Mouse (Mus musculus): Measurements from ENCODE around the gene Arhgef25.
"Not testable (repeated sequence)": the region's sequence is repeated elsewhere in the genome, so short reads cannot be mapped to it uniquely, and the experiment has no call there.

Arhgef25 gene

DNA sequence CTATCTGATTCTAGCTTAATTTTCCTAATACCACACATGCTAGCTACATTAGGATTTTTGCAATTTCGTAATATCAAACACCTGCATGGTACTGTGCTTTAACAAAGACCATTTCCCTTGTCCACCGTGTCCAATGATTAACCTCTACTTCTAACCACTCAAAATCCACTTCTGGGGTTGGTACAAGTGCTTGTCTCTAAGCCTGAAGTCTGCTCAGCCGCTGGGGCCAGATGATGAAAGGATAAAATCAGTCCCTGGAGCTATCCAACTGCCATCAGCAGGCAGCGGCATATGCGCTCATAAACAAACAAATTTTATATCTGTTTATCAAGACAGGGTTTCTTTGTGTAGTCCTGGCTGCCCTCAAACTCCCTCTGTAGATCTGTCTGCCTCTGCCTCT, 14.7 kb upstream of the Arhgef25 start:
- no peak for DNase-seq (ENCODE audit: low read depth, low spot score)

DNA sequence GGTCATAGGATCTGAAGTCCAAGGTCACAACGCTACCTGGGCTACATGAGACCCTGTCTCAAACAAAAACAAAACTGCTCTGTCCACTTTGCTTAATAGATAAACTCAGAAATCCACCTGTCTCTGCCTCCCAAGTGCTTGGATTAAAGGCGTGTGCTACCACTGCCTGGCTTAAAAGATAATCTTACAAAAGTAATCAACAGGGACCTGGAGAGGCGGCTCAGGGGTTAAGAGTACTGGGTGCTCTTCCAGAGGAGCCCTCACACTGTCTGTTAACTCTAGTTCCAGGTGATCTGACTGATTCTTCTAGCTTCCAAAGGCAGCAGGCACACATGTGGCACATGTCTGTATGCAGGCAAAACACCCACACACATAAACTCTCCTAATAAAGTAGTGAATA, 13.2 kb upstream of the Arhgef25 start:
- DNase-seq (ENCODE audit: low read depth, low spot score) = no peak

DNA sequence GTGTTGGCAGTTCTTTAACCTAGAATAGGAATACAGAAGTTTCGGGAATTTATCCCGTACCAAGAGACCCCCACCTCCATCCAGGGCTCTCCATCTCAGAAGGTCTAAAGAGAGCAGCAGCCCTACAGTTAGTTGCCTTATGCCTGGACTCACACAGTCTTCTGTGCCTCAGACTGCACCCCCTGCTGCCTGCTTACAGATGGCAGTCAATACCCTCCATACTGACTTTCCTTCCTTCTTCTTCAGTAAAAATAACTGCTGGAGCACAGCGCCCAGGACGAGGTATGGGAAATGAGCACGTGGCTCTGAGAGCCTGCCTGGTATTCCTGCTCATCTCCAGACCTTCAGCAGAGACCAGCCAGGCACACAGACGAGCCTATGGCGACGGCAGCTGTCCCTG, 10.4 kb upstream of the Arhgef25 start:
- DNase-seq (ENCODE audit: low read depth, low spot score) = no peak

DNA sequence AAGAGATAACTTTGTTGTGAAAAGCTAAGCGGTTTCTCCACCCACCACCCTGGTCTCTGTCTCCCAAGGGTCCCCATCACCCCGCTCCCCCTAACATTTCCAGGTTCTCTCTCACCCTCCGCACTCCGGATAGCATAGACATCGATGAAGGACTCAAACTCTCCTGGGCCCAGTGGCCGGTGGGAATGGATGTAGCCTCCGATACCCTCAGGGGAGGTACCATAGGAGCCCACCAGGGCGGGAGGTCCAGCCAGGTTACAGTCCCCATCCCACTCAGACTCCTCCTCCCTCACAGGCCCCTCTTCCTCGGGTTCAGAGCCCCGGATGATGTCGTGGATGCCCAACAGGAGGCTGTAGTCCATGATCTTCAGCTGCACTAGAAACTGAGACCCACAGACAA, 9.6 kb upstream of the Arhgef25 start:
- DNase-seq (ENCODE audit: low read depth, low spot score) = no peak

DNA sequence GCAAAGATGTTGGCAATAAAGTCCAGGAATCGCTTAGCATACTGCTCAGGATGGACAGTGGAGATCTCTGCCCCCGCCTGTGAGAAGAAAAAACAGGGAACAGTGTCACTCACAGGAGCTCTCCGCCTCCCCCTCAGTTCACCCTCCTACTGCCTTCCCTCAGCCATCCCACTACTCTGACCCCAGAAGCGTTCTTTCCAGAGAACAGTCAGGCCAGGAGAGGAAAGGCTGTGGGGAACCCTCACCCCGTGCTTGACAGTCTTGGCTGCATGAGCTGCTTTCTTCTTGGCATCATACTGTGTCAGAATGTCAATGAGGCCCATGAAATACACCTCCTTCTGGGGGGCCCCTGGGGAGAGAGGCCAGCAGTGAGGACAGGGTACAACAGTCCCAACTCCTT, 9.2 kb upstream of the Arhgef25 start:
- no peak for DNase-seq (ENCODE audit: low read depth, low spot score)

DNA sequence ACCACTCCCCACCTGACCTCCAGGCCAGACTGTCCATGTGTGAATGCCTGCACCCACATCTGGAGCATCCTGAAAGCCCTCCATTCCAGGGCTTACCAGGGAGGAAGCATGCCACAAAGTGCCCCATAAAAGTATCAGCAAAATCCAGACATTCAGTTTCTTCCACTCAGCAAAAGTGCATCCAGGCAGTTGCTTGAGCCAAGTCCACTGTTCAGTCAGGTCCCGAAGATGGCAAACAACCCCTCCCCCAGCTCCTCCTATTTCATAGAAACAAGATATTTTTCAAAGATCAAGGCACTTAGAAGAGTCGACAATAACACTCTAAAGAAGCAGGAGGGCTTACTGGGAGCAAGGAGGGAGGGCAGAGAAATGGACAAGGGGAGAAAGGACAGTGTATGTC, 8.6 kb upstream of the Arhgef25 start:
- no peak for DNase-seq (ENCODE audit: low read depth, low spot score)

DNA sequence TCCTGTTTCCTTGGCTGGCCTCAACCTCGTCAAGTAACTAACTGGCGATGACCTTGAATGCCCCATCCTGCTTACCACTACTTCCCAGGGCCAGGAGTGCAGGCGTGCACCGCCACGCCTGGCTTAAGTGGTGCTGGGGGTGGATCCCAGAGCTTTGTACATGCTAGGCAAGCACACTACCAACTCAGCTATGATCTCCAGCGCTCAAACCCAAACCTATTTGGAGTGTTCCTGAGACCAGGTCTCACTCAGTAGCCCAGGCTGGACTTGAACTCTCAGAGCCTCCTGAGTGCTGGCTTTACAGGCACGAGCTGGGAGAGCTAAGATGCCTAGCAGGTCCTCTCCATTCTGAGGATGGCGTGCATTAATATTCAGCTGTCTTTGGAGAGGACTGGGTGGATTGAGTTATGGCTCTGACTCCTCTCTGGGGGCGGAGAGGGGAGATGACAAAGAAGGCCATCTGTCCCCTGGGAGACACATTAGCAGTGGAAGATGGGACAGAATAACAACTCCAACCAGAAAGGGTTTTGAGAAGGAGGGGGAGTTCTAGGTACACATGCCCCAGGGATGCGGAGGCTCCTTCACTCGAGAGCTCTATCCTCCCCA, 7.7 kb upstream of the Arhgef25 start:
- DNase-seq (ENCODE audit: low read depth, low spot score) = no peak

DNA sequence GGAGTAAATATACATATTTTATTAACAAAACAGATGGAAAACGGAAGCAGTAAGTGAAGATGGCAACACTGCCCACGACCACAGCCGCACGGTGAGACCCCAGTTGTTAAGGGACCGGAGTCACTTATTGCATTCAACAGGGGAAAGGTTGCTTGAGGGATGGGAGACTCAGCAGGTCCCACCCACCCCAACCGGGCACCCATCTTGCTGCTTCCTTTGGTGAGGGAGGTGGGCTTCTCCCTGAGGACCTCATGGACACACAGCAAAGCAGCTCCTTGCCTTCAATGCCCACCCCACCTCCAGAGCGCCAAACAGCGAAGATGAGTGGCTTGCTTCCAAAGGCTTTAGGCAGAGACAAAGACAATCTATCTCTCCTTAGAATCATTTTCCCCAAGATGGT, 7.2 kb upstream of the Arhgef25 start:
- DNase-seq (ENCODE audit: low read depth, low spot score) = no peak

DNA sequence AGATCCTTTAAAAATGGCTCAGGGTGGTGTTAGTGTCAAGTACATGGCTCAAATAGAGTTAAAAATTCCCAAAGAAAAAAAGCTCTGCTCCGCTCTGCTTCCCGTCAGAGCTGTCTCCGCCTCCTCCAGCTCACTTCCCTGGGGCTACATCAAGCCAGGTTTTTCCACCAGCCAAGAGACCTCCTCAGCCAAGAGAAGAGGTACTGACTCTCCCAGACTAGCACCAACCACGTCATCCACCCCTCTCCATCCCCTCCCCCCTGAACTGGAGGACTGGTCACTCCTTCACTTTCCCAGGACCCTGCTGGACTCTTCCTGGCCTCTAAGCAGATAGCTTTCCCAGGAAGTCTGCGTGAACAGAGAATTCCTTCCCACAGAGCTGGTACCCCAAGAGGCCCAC, 6.5 kb upstream of the Arhgef25 start:
- DNase-seq (ENCODE audit: low read depth, low spot score) = no peak

DNA sequence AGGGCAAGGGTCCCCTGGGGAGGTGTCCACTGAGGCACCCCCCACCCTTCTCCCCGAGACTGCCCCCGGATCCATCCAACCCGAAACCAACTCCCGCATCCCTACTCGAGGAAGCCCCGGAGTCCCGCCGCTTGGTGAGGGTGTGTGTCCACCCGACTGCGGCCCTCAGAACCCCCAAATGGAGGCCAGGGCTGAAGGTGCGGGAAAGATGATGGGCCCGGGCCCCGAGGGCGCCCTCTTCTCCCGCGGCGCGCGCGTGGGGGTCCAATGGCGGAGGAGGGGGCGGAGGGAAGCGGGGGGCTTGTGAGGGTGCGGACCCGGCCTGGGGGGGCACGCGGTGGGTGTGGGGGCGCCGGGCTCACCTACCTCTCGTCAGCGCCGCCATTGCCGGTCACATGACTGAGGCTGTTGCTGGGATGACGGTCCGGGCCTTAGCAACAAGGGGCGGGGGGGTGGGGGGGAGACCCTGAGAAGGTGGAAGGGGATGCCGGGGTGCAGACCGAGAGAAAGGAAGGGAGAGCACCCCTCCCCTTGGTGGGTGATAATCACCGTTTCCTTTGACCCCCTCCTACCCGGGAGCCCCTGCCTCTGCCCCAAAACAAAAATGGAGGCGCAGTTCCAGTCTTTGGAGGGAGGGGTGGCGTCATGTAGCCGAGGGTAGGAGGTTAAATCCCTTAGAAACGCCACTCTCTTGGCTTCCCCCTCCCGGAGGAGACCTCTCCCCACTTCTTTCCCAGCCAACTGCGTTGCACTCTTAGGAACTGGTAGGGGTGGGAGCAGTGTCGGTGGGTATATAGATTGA, 5.6 kb upstream of the Arhgef25 start, which contains the start of gene Dtx3:
TSS of gene Dtx3 (minus strand) at position 401 of the 802 bp plus-strand sequence.
- DNase-seq (ENCODE audit: low read depth, low spot score) = peak; percentile 58

DNA sequence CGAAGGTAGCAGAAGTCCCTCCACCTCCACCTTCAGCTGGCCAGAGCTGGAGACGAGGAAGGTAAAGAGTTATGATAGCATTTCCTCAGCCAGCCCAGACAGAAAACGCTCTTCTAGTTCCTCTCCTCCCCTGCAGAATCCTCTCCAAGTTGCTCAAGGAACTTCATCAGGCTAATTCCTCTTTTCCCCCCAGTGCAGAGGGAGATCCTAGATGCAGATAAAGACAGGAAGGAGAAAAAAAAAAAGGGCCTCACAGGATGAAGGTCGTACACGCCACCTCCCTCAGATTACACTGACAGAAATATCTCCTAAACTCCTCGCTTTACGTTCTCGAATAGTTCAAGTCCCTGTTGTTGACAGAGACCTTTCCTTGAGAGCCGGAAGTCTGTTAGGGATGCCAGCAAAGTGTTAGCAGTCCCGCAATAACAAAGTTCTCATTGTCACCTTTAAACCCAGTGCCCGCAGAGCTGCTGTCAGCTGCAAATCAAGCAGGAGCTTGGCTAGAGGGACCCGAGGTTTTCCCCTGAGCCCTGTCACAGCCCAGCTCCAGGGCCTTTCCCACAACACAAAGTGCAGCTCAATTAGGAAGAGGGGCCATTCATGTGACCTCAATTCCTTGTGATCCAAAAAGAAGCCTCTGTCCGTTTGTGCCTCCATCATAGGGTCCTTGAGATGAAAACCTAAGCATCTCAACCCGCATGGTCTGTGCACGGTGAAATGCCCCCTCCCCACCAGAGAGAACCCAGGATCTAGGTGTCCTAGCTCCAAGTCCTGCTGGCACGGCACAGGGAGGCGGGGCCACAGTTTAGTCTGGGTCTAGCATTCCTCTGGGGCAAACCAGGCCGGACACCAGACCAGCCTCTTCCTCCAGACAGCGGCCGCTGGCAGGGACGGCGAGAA, 4.8 kb upstream of the Arhgef25 start:
- no peak for DNase-seq (ENCODE audit: low read depth, low spot score)

DNA sequence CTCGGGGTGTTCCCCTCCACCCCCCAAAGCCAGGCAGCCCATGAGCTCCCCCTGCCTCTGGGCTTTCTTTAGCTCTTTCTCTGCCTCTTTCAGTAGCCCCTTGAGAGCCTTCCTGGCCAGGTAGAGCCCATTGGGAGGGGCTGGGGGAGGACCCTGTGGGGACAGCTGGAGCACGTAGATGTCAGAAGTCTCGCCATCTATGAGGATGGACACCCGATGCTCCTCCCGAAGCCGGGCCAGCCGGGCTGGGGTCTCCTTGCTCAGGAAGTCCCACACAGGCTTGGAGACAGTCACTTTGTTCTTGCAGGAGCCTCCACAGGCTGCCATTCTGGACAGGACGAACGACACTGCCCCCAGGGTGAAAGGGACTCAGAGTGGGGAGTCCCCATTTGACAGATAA, 3.1 kb upstream of the Arhgef25 start:
- DNase-seq (ENCODE audit: low read depth, low spot score) = no peak

DNA sequence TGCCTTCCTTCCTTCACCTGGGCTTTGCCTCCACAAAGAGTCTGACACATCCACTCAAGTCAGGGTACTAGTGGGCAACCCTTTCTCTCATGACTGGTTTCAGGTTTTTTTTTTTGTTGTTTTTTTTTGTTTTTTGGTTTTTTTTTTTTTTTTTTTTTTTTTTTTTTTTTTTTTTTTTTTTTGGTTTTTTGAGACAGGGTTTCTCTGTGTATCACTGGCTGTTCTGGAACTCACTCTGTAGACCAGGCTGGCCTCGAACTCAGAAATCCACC, 2.1 kb upstream of the Arhgef25 start:
- DNase-seq (ENCODE audit: low read depth, low spot score) = not testable (repeated sequence)

DNA sequence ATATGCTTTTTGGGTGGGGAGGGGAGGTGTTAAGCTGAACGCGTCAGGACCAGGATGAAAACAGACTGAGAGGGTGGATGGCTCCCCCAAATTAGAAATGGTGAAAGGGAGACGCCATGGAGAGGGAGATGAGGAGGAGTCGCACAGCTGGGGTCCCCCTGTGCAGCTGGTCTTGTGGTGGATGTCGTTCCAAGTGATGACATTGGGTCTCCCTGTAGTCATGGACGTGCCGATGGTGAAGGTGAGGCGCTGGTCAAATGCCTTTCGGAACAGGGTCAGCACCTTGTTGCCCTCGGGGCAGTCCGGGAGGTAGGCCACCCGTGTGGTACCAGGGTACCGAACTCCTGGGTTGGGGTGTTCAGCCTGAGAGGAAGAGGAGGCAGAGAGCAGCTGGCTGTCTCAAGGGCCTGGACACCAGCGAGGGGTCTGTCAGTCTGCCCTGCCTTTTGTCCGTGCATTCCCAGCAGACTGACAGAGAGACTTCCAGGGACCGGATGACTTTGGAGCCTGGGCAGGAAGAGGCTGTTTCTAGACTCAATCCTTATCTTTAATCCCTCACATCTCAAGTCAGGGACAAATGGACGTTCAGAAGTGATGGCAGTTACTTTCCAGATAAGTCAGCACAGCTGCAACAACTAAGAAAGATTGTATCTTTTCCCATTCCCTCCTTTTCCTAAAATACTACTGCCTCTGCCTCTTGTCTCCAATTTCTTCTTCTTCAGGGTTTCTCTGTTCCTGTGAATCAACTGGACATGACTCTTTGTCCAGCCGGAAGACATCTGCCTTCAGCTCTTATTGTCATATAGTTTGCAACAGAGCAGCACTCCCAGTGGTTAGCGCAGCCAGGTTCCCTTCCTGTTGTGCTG, 1.5 kb upstream of the Arhgef25 start:
- no peak for DNase-seq (ENCODE audit: low read depth, low spot score)

DNA sequence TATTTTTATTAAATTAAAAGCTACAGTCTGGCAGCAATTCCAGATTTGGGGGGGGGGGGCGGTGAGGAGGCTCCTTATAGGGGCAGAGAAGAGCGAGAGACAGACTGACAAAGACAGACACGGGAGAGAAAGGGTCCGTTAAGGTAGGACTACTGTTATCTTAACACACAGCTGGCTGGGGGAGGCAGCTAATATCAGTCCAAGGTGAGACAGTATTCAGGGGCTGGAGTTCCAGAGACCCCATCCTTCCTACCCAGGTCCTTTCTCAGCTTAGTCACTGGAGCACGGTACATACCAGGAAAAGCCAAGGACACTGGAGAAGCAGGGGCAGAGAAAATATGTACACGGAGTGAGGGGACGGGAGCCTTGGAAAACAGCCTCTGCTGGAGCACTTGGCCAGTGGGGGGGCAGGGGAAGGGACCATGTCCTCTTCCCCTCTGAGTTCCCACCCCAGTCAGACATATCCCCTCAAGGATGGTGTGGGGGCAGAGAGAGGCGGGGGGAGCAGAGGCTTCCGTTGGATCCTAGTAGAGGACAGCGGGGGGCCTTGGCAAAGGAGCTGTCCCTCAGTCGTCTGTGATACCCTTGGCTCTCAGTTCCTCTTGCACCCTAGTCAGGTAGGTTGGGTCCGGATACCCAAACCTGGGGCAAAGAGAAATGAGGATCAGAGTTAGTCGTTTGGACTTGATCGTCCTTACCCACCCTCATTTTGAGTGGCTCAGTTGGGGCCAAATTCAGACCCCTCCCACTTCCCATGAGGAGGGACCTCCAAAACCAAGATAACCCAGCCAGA, 711 bp upstream of the Arhgef25 start:
- DNase-seq (ENCODE audit: low read depth, low spot score) = no peak

DNA sequence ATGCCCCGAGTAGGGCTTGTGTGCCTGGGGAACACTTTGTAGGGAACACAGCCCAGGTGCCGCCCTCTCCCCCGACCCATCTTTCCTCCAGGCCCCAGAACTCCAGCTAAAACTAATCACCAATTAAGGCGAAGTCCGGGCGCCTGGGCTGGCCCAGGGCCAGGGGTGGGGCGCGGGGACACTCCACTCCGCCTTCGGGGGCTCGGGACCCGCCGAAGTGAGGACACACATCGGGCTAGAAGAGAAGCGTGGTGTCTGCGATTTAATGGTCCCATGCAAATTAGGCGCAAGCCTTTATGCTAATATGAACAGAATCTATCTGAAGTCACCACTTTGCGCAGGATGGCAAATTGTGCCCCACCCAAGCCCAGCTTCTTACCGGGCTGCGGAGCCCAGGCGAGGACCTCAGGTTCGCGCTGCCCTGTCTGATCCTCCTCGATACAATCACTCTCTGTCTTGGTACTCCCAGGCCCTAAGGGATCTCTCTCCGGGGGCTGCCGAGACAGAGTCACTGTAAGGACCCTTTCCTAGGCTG, 700 bp downstream of the Arhgef25 start:
- no peak for DNase-seq (ENCODE audit: low read depth, low spot score)

DNA sequence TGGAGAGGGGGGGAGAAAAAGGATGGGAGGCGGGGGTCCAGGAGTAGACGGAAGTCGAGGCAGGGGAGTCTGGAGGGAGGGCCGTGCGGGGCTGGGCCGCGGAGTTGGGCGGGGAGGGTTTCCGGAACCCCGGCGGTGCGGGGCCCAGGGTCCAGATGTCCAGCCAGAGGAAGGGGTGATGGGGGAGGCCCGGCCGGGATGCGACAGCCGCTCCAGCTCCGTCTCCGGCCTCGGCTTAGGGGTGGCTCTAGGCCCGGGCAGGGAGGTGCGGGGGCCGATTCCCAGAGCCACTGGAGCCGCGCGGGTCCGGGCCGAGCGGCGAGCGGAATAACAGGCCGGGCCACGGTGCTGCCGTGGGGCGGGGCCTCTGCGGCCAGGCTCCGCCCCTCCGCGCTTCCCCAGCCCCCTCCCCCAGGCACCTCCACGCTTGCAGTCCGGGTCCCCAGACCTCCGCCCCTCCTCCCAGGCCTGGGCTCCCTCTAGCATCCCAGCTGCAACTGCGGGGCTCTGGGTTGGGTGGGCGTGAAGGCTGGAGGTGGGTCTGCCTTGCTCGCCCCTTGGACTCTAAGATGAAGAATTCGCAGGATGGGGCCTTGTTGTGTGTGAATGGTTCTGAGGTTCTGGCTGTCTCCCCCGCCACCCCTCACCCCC, 1.3 kb downstream of the Arhgef25 start:
- peak; percentile 59 for DNase-seq (ENCODE audit: low read depth, low spot score)

DNA sequence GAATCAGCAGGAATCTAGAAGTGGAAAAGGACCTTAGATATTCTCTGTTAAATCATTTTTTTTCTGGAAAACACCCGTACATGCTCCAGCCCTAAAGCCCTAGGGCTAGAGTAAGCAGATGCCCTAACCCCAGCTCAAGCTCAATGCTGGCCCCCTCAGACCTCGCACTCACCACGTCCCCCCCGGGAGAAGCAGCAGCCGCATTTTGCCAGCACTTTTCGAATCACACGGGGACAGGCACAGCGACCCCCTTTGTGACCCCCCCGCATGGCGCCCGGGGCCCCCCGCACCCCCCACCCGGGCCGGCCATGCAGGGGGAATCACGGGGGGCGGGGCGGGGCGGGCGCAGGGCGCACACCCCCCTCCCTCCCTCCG, 1.8 kb downstream of the Arhgef25 start:
- DNase-seq (ENCODE audit: low read depth, low spot score) = no peak

DNA sequence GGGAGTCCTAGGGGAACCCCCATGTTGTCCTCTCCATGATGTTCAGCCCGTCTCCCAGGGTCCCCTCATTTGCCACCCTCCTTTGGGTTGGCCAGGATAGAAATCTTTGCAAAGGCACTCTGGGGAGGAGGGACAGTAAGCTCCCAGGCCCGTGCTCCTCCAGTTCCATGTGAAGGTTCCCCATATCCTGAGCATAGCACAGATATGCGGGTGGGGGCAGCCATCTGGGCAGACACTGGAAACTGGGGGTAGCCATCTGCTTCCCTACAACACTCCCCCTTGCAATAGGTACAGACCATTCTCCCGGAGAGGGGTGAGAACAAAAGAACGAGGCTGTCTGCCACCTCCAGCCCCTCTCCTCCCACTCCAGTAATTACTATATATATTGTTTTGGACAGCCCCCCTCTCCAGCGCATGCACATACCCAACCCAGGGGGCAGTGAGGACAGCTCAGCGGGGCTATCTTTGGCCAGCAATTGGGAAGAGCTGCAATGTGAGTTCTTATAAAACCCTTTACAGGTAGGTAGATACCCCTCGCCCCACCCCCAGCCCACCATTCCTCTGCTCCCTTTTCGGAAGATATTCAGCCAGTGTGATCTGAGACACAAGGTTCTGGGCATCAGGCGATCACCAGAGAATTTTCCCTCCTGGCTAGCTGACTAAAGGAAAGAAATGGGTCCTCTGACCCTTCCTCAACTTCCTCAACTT, 2.4 kb downstream of the Arhgef25 start:
- DNase-seq (ENCODE audit: low read depth, low spot score) = no peak
